In genomic region chr15:79827778-79828210, GRCm38 (mm10) we compare ENCODE assay signal across 15 mouse cellular contexts. TPM values are rescaled to one million over a fixed set of nuclear protein-coding genes. Genes with fewer than 3 reads are reported as not detected.
DNase-seq lines count a peak whose midpoint lies in the region; ATAC-seq and TF ChIP-seq lines count a peak whose summit lies in the region.
"Had no signal": no experiment of that assay in that cellular context is flagged by ENCODE, and none has a peak within 500 bp of the region (broad histone marks: within the 10 kb centered on the region; RNA-seq: fewer than 3 reads in every experiment).

No protein-coding gene starts in this region.

- peak overlapping the region; percentile 60 for H3K27ac ChIP-seq in cerebellum, adult 2 months (ENCODE audit: insufficient read depth, low read length)
- H3K27ac ChIP-seq in heart, embryonic 13.5 days (replicated peaks): no peak overlapping the region
- H3K27ac ChIP-seq in heart, embryonic 12.5 days (ENCODE audit: poor library complexity, severe bottlenecking): no peak overlapping the region
- H3K27ac ChIP-seq in olfactory bulb, adult 2 months (ENCODE audit: insufficient read depth, low read depth, low read length): no peak overlapping the region; the same call in 1 of the 2 replicates
- H3K27ac ChIP-seq: intestine, embryonic 15.5 days; liver, embryonic 13.5 days had no signal

- H3K36me3 ChIP-seq in heart, embryonic 13.5 days: peaks cover 73% of the 10 kb centered on the region
- peaks cover 49% of the 10 kb centered on the region for H3K36me3 ChIP-seq in heart, embryonic 12.5 days

- peaks cover 64% of the 10 kb centered on the region for H3K4me1 ChIP-seq in cerebellum, adult 2 months (ENCODE audit: control insufficient read depth, insufficient read depth, low read length)
- H3K4me1 ChIP-seq in heart, embryonic 13.5 days: peaks cover 87% of the 10 kb centered on the region
- peaks cover 51% of the 10 kb centered on the region for H3K4me1 ChIP-seq in heart, embryonic 12.5 days (replicated peaks)
- H3K4me1 ChIP-seq in olfactory bulb, adult 2 months (ENCODE audit: control insufficient read depth, insufficient read depth, low read length): peaks cover 70% of the 10 kb centered on the region

- H3K9me3 ChIP-seq in heart, embryonic 13.5 days: no peaks in the 10 kb centered on the region
- no peaks in the 10 kb centered on the region for H3K9me3 ChIP-seq in heart, embryonic 12.5 days (replicated peaks)
- H3K9me3 ChIP-seq: intestine, embryonic 15.5 days; liver, embryonic 13.5 days had no signal

- TF ChIP-seq CTCF in cerebellum, adult 2 months (IDR thresholded peaks at IDR 0.05; ENCODE audit: borderline replicate concordance, insufficient read depth, low read depth, low read length): no peak
- TF ChIP-seq CTCF in olfactory bulb, adult 2 months (IDR thresholded peaks at IDR 0.05; ENCODE audit: insufficient read depth, low read depth, low read length): no peak

- no peak overlapping the region for H3K4me2 ChIP-seq in heart, embryonic 13.5 days
- no peak overlapping the region for H3K4me2 ChIP-seq in heart, embryonic 12.5 days

- ATAC-seq in heart, embryonic 13.5 days (ENCODE audit: extremely low read depth, insufficient number of reproducible peaks, low FRiP score, low TSS enrichment): no peak
- no peak for ATAC-seq in heart, embryonic 12.5 days (ENCODE audit: insufficient number of reproducible peaks, low FRiP score)
- ATAC-seq: intestine, embryonic 15.5 days had no signal

- peak overlapping the region; percentile 35 for H3K4me3 ChIP-seq in cerebellum, adult 2 months (replicated peaks; ENCODE audit: insufficient read depth, low read depth, low read length)
- H3K4me3 ChIP-seq in heart, embryonic 13.5 days: no peak overlapping the region
- H3K4me3 ChIP-seq in heart, embryonic 12.5 days: no peak overlapping the region
- peak overlapping the region; percentile 10; the same call in 1 of the 2 replicates for H3K4me3 ChIP-seq in olfactory bulb, adult 2 months (ENCODE audit: insufficient read depth, low read depth, low read length)
- H3K4me3 ChIP-seq: intestine, embryonic 15.5 days; liver, embryonic 13.5 days had no signal

- WGBS in cerebellum, adult 2 months: 30% methylated on average over 11 of the region's 11 CpGs
- 82% methylated on average over 11 of the region's 11 CpGs for WGBS in heart, embryonic 13.5 days
- 82% methylated on average over 11 of the region's 11 CpGs for WGBS in heart, embryonic 12.5 days
- WGBS in olfactory bulb, adult 2 months: 59% methylated on average over 11 of the region's 11 CpGs

- no peak for TF ChIP-seq POLR2A in cerebellum, adult 2 months (IDR thresholded peaks at IDR 0.05; ENCODE audit: borderline replicate concordance, insufficient read depth, low read length)
- TF ChIP-seq POLR2A in olfactory bulb, adult 2 months (IDR thresholded peaks at IDR 0.05; ENCODE audit: insufficient read depth, low read depth, low read length): no peak

- DNase-seq in cerebellum, adult 2 months: peak in 1 of 2 experiments; percentile 56
- no peak for DNase-seq in cerebellum, adult 11 months
- peak; percentile 30 for DNase-seq in right cerebral cortex, postnatal 14 days
- no peak for DNase-seq in right cerebral cortex, adult 18-20 months
- DNase-seq in heart, postnatal 10 days: no peak
- DNase-seq: gastrocnemius, postnatal 25 days; liver, embryonic 13.5 days; lung, postnatal 14 days had no signal

- H3K27me3 ChIP-seq in cerebellum, adult 2 months (ENCODE audit: control insufficient read depth, insufficient read depth, low read length): no peaks in the 10 kb centered on the region
- no peaks in the 10 kb centered on the region for H3K27me3 ChIP-seq in heart, embryonic 13.5 days (replicated peaks)
- no peaks in the 10 kb centered on the region for H3K27me3 ChIP-seq in heart, embryonic 12.5 days (replicated peaks)
- H3K27me3 ChIP-seq: intestine, embryonic 15.5 days; liver, embryonic 13.5 days had no signal

- H3K9ac ChIP-seq in heart, embryonic 13.5 days: 0 out of 2 replicates have a peak overlapping the region, but pooled peaks have one; percentile 38
- H3K9ac ChIP-seq in heart, embryonic 12.5 days: no peak overlapping the region
- H3K9ac ChIP-seq: intestine, embryonic 15.5 days; liver, embryonic 13.5 days had no signal

- intact Hi-C loops in heart, postnatal 10 days (cut with DNase I): no loop called here

RNA-seq across cellular contexts. Expression of gene Npcd, which starts 6.2 kb away (rescaled TPM):
- polyA plus RNA-seq in cerebellum, adult 2 months (2012; rRNA removed): 1.7 and 4.1 TPM in 2 replicates
- not detected in 2 replicates for polyA plus RNA-seq in heart, embryonic 13.5 days (2015; fragmentation: Nextera tagmentation; extraction: Ambion mirVana)
- 0.21 TPM in 1 of 2 replicates, not detected in the other for polyA plus RNA-seq in heart, embryonic 12.5 days (2016; fragmentation: Nextera tagmentation; extraction: Ambion mirVana)
- polyA plus RNA-seq in olfactory bulb, adult 2 months (2012; ENCODE audit: insufficient read depth, insufficient read length, low replicate concordance, missing spikeins): not detected in 2 replicates
- total RNA-seq in heart, postnatal 10 days (2021): 1 to 10 TPM in 1 of 2 experiments, under 1 TPM in 1; 0.74 to 1.8 TPM
- polyA plus RNA-seq: heart, embryonic 16.5 days; large intestine, adult 2 months; liver, embryonic 13.5 days; thymus, postnatal 0 days had no signal

RNA-seq across cellular contexts. Expression of gene Cbx6, which starts 6.7 kb away (rescaled TPM):
- 183 TPM in 2 replicates for polyA plus RNA-seq in cerebellum, adult 2 months (2012; rRNA removed)
- polyA plus RNA-seq in heart, embryonic 13.5 days (2015; fragmentation: Nextera tagmentation; extraction: Ambion mirVana): 48.6 and 49.5 TPM in 2 replicates
- 34.5 and 38.0 TPM in 2 replicates for polyA plus RNA-seq in heart, embryonic 12.5 days (2016; fragmentation: Nextera tagmentation; extraction: Ambion mirVana)
- not detected in 2 replicates for polyA plus RNA-seq in olfactory bulb, adult 2 months (2012; ENCODE audit: insufficient read depth, insufficient read length, low replicate concordance, missing spikeins)
- 10 to 100 TPM; 40.7 to 48.7 TPM for total RNA-seq in heart, postnatal 10 days (2021)

RNA-seq across cellular contexts. Expression of gene Nptxr, which starts 23.2 kb away (rescaled TPM):
- 88.0 and 100 TPM in 2 replicates for polyA plus RNA-seq in cerebellum, adult 2 months (2012; rRNA removed)
- 1.6 and 1.7 TPM in 2 replicates for polyA plus RNA-seq in heart, embryonic 13.5 days (2015; fragmentation: Nextera tagmentation; extraction: Ambion mirVana)
- polyA plus RNA-seq in heart, embryonic 12.5 days (2016; fragmentation: Nextera tagmentation; extraction: Ambion mirVana): 2.6 and 2.7 TPM in 2 replicates
- polyA plus RNA-seq in olfactory bulb, adult 2 months (2012; ENCODE audit: insufficient read depth, insufficient read length, low replicate concordance, missing spikeins): 326 TPM in 1 of 2 replicates, not detected in the other
- total RNA-seq in heart, postnatal 10 days (2021): 1 to 10 TPM; 3.8 to 4.1 TPM

RNA-seq across cellular contexts. Expression of gene Dnal4, which starts 50.1 kb away (rescaled TPM):
- polyA plus RNA-seq in cerebellum, adult 2 months (2012; rRNA removed): 55.1 and 56.7 TPM in 2 replicates
- 35.6 and 37.5 TPM in 2 replicates for polyA plus RNA-seq in heart, embryonic 13.5 days (2015; fragmentation: Nextera tagmentation; extraction: Ambion mirVana)
- polyA plus RNA-seq in heart, embryonic 12.5 days (2016; fragmentation: Nextera tagmentation; extraction: Ambion mirVana): 37.1 TPM in 2 replicates
- not detected in 2 replicates for polyA plus RNA-seq in olfactory bulb, adult 2 months (2012; ENCODE audit: insufficient read depth, insufficient read length, low replicate concordance, missing spikeins)
- 10 to 100 TPM; 20.2 to 22.9 TPM for total RNA-seq in heart, postnatal 10 days (2021)

Comparison
In these comparisons a context has a peak if more than half of its experiments do, and no peak if none do; other contexts are left out.
1. H3K4me3 ChIP-seq: peak in cerebellum, adult 2 months (single experiment) and olfactory bulb, adult 2 months (single experiment); none in heart, embryonic 13.5 days (single experiment) and heart, embryonic 12.5 days (single experiment).
2. RNA of gene Nptxr, which starts 23.2 kb away (polyA plus RNA-seq): 88.0 to 100 TPM in cerebellum, adult 2 months and 326 TPM in olfactory bulb, adult 2 months; 2.6 to 2.7 TPM in heart, embryonic 12.5 days and 1.6 to 1.7 TPM in heart, embryonic 13.5 days; every median in the first group is over 10 times any median in the second.